Mouse (Mus musculus) intestine, embryonic 14.5 days (tissue): Measurements from ENCODE around the gene Fancb. TPM values are rescaled to one million over a fixed set of nuclear protein-coding genes. Genes with fewer than 3 reads are reported as not detected.

Experiments used
- ATAC-seq: fragments of 200-750 bp; cut with Nextera tagmentation; replicated peaks from 2 replicates; pipeline ENCODE4 v1.8.0; 2017; ENCODE audit warnings: low read depth, moderate number of reproducible peaks, moderate TSS enrichment, moderate library complexity; ENCODE audit not compliant: low FRiP score, low TSS enrichment
- DNase-seq: peaks from one replicate; pipeline ENCODE4 v3.0.0-alpha.2; 2018; ENCODE audit warnings: low spot score
- H3K27ac ChIP-seq: fragments of 300-500 bp; sonication (generic); 2 replicates; pipeline ENCODE4 v1.5.1; 2014; ENCODE audit warnings: low read depth, mild to moderate bottlenecking, control low read depth
- H3K27me3 ChIP-seq: fragments of 300-500 bp; sonication (generic); replicated peaks from 2 replicates; pipeline ENCODE4 v1.6.1; 2014; ENCODE audit warnings: low read length, control low read depth; ENCODE audit not compliant: control insufficient read depth, insufficient read depth
- H3K36me3 ChIP-seq: fragments of 300-500 bp; sonication (generic); 2 replicates; pipeline ENCODE4 v1.6.1; 2014; ENCODE audit warnings: low read length, control low read depth; ENCODE audit not compliant: control insufficient read depth, insufficient read depth
- H3K4me1 ChIP-seq: fragments of 300-500 bp; sonication (generic); replicated peaks from 2 replicates; pipeline ENCODE4 v1.6.1; 2014; ENCODE audit warnings: low read length, control low read depth, mixed read lengths; ENCODE audit not compliant: control insufficient read depth, insufficient read depth
- H3K4me2 ChIP-seq: fragments of 300-500 bp; sonication (generic); 2 replicates; pipeline ENCODE4 v1.6.1; 2014; ENCODE audit warnings: low read length
- H3K4me3 ChIP-seq: fragments of 300-500 bp; sonication (generic); 2 replicates; pipeline ENCODE4 v1.5.1; 2014; ENCODE audit warnings: low read depth, low read length, control low read depth, mixed read lengths
- H3K9ac ChIP-seq: fragments of 300-500 bp; sonication (generic); 2 replicates; pipeline ENCODE4 v1.6.1; 2014; ENCODE audit warnings: mild to moderate bottlenecking, low read length
- H3K9me3 ChIP-seq: fragments of 300-500 bp; sonication (generic); 2 replicates; pipeline ENCODE4 v1.6.1; 2016; ENCODE audit warnings: low read length, control low read depth; ENCODE audit not compliant: control insufficient read depth
- polyA plus RNA-seq: library from polyadenylated mRNA; unstranded; fragments of >200 nt; fragmentation: Nextera tagmentation; extraction: Ambion mirVana; gene quantifications from 2 replicates; pipeline ENCODE4 v1.2.1, GENCODE M21; 2014

The Fancb gene
- polyA plus RNA-seq, 1 experiment from 2014 or later: 8.3 TPM

- no peaks in the 10 kb centered on the region for H3K36me3 ChIP-seq
- no peaks in the 10 kb centered on the region; the same call in 1 of the 2 replicates for H3K27me3 ChIP-seq
- no peaks in the 10 kb centered on the region for H3K9me3 ChIP-seq
- no peak for ATAC-seq
- no peak within 1 kb of the TSS for H3K9ac ChIP-seq
- no peak within 1 kb of the TSS for H3K4me2 ChIP-seq
- no peak for DNase-seq
- no peak within 1 kb of the TSS for H3K27ac ChIP-seq
- no peaks in the 10 kb centered on the region for H3K4me1 ChIP-seq
- no peak within 1 kb of the TSS for H3K4me3 ChIP-seq
Measured at GRCm38 (mm10) chrX:165004779-165005324, 24.5 kb downstream of the Fancb start, which contains the start of gene Gm17604. Gm17604 (minus strand) TSS chrX:165004829.

Other genes with a start within 250 kb of the Fancb start
- gene Mospd2, start 217 bp upstream of the Fancb start, polyA plus RNA-seq: 22.0 and 23.7 TPM in 2 replicates
- not detected in 2 replicates for gene Gm17604, start 24.2 kb downstream of the Fancb start, polyA plus RNA-seq